Mouse (Mus musculus) CD4-positive, CD25-positive, alpha-beta regulatory T cell (primary cell): Measurements from ENCODE around the gene Car12. TPM values are rescaled to one million over a fixed set of nuclear protein-coding genes. Genes with fewer than 3 reads are reported as not detected.

Experiments used
- polyA plus RNA-seq: library from polyadenylated mRNA; unstranded; fragments of 100-300 nt; shearing (Covaris generic); gene quantifications from one replicate; pipeline ENCODE4 v1.2.1, GENCODE M21; 2017

Gene Car12
- 6.2 TPM for polyA plus RNA-seq

GRCm38 (mm10) chr9:66713135-66714021, at the start of gene Car12:
Gene Car12 (plus strand): TSS chr9:66713686.

GRCm38 (mm10) chr9:66795464-66796324, 82.2 kb downstream of the Car12 start, which contains the start of gene Aph1b:
Gene Aph1b (minus strand): TSS chr9:66795490.

GRCm38 (mm10) chr9:66796739-66797138, 83.3 kb downstream of the Car12 start, which contains the start of gene Gm10647:
Gene Gm10647 (plus strand): TSS chr9:66797039.

Other genes starting within 250 kb of the Car12 start
- 2.8 TPM for gene Fbxl22, start 199.1 kb upstream of the Car12 start, polyA plus RNA-seq
- gene Usp3, start 120.5 kb upstream of the Car12 start, polyA plus RNA-seq: 205 TPM
- gene Aph1b, start 81.8 kb downstream of the Car12 start, polyA plus RNA-seq: 0.90 TPM
- not detected for gene Gm10647, start 83.4 kb downstream of the Car12 start, polyA plus RNA-seq
- gene Aph1c, start 121.0 kb downstream of the Car12 start, polyA plus RNA-seq: 0.26 TPM
- gene Rab8b, start 206.0 kb downstream of the Car12 start, polyA plus RNA-seq: 114 TPM
- gene Rps27l, start 232.4 kb downstream of the Car12 start, polyA plus RNA-seq: 205 TPM